Mouse (Mus musculus): Measurements from ENCODE around the gene Tkfc. TPM values are rescaled to one million over a fixed set of nuclear protein-coding genes. Genes with fewer than 3 reads are reported as not detected.

The Tkfc gene
- polyA plus RNA-seq (2012; rRNA removed), result 16.4 and 17.3 TPM in 2 replicates

DNA sequence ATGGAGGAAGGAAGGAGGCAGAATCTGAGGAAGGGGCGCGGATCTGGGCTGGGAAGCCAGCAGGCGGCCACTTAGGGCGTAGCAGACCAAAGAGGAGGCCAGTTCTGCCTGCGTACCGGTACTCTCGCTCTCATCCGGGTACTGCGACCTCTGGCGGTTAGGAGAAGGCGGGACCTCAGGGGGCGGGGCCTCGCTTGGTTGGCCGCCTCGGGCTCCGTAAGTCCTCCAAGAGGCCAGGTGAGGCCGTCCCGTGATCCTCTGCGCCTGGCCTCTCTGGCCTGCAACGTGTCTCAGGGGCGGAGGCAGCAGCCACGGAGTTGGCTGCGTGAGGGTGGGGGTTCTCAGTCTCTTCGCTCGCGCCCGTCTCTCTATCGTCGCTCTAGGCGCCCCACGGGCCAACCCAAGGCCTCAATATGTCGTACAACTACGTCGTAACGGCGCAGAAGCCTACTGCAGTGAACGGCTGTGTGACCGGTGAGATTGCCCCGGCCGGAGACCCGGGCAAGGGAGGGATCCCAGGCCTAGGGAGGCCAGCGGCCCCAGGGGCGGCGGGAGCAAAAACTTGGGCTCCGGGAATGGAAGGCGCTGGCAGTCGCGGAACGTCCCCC is at the start of gene Tkfc, which contains the start of gene Ddb1:
Gene Tkfc, minus strand, starts transcription at position 362 of the 608 bp plus-strand sequence.
Gene Ddb1, plus strand, starts transcription at position 35 of the 608 bp plus-strand sequence.
- Histone ChIP-seq H3K27ac (ENCODE audit: insufficient read depth, low read length) (peak within 1 kb of the TSS; percentile 32), H3K4me3 (ENCODE audit: insufficient read depth, low read length) (peak within 1 kb of the TSS; percentile 82), H3K4me1 (ENCODE audit: control insufficient read depth, insufficient read depth, low read length) (peaks cover 2% of the 10 kb centered on the region; the same call in 1 of the 2 replicates)
- TF ChIP-seq CTCF (IDR thresholded peaks at IDR 0.05; ENCODE audit: extremely low read depth, insufficient read depth, low read length) (no peak), POLR2A (IDR thresholded peaks at IDR 0.05; ENCODE audit: extremely low read depth, insufficient read depth, low read length) (peak; percentile 89)

DNA sequence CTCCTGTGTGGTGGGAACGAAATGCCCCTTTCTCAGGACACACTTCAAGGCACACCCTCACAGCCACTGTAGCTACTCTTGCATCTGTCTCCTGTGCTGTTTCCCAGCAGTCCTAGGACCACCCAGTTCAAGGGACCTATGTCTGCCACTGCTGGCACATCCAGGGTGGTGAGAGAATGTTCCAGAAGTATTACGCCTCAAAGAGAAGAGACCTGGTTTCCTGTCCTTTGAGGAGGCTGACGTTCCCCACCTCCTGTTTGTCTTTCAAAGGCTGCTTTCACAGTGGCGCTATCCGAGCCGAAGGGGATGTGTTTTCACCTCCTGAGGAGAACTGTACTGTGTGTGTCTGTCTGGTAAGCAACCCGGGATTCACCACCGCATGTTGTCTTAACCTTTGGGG is 42.7 kb upstream of the Tkfc start:
- Histone ChIP-seq H3K4me1 (ENCODE audit: control insufficient read depth, insufficient read depth, low read length) (no peaks in the 10 kb centered on the region), H3K27ac (ENCODE audit: insufficient read depth, low read length) (no peak overlapping the region), H3K4me3 (ENCODE audit: insufficient read depth, low read length) (no peak overlapping the region)
- TF ChIP-seq CTCF (IDR thresholded peaks at IDR 0.05; ENCODE audit: extremely low read depth, insufficient read depth, low read length), result no peak

- H3K27ac ChIP-seq (ENCODE audit: insufficient read depth, low read length), result no peak overlapping the region
- H3K4me1 ChIP-seq (ENCODE audit: control insufficient read depth, insufficient read depth, low read length), result no peaks in the 10 kb centered on the region
- TF ChIP-seq POLR2A (IDR thresholded peaks at IDR 0.05; ENCODE audit: extremely low read depth, insufficient read depth, low read length) (no peak), CTCF (IDR thresholded peaks at IDR 0.05; ENCODE audit: extremely low read depth, insufficient read depth, low read length) (no peak)
- no peak overlapping the region for H3K4me3 ChIP-seq (ENCODE audit: insufficient read depth, low read length)
These were observed 40.2 kb upstream of the Tkfc start for GRCm38 (mm10) chr19:10645616-10646015.

DNA sequence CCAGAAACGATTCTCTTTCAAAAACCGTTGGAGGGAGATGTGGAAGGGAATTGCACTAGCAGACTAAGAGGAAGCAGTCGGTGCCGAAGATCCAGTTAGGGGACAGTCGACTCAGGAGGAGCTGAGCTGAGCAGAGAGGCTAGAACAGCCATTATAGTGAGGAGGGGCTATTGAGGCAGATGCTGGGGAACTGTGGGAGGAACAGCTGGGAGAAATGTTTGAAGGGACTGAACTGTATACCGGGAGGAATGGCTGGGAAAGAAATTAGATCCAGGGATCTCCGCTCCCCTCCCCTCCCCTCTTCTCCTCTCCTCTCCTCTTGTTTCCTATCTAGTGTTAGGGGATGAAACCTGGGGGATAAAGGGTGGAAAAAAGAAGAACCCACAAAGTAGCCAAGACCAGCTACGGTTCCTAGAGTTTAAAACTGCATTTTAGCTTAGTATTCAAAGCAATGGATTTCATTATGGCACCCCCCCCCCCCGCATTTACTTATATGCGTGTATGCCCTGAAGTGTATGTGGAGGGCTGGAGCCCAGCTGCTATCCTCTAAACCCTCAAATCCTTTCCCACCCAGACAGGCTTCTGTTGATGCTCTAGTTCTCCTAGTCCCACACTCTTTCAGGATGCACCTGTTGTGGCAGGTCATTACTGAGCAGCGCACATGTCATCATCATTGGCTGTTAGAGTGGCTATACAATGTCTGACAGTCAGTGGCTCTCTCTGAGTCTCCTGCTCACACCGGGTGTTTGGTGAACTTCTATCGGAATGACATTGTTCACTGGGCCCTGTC is 35.3 kb upstream of the Tkfc start:
- H3K27ac ChIP-seq (ENCODE audit: insufficient read depth, low read length), result no peak overlapping the region
- no peak for TF ChIP-seq POLR2A (IDR thresholded peaks at IDR 0.05; ENCODE audit: extremely low read depth, insufficient read depth, low read length)
- TF ChIP-seq CTCF (IDR thresholded peaks at IDR 0.05; ENCODE audit: extremely low read depth, insufficient read depth, low read length), result no peak
- H3K4me1 ChIP-seq (ENCODE audit: control insufficient read depth, insufficient read depth, low read length), result no peaks in the 10 kb centered on the region
- H3K4me3 ChIP-seq (ENCODE audit: insufficient read depth, low read length), result no peak overlapping the region

DNA sequence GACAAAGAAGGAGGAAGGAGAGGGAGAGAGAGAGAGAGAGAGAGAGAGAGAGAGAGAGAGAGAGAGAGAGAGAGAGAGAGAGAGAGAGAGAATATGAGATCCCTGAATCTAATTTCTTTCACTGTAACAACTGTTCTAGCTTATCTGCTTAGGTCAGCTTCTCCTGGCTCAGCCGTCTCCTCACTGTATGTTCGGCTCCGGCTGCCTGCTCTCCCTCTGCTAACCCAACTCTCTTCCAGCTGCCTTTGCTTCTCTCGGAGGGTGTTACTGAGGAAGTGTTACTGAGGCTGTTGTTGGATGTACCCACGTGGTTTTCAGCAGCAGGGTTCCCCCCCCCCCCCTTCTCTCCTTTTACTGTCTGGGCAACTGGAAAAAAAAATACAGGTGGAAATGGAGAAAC is 34.6 kb upstream of the Tkfc start:
- TF ChIP-seq CTCF (IDR thresholded peaks at IDR 0.05; ENCODE audit: extremely low read depth, insufficient read depth, low read length) (no peak), POLR2A (IDR thresholded peaks at IDR 0.05; ENCODE audit: extremely low read depth, insufficient read depth, low read length) (no peak)
- Histone ChIP-seq H3K4me3 (ENCODE audit: insufficient read depth, low read length) (no peak overlapping the region), H3K27ac (ENCODE audit: insufficient read depth, low read length) (no peak overlapping the region), H3K4me1 (ENCODE audit: control insufficient read depth, insufficient read depth, low read length) (no peaks in the 10 kb centered on the region)

- TF ChIP-seq CTCF (IDR thresholded peaks at IDR 0.05; ENCODE audit: extremely low read depth, insufficient read depth, low read length) (no peak), POLR2A (IDR thresholded peaks at IDR 0.05; ENCODE audit: extremely low read depth, insufficient read depth, low read length) (no peak)
- Histone ChIP-seq H3K4me3 (ENCODE audit: insufficient read depth, low read length) (no peak overlapping the region), H3K27ac (ENCODE audit: insufficient read depth, low read length) (no peak overlapping the region), H3K4me1 (ENCODE audit: control insufficient read depth, insufficient read depth, low read length) (no peaks in the 10 kb centered on the region)
These were observed 32.4 kb upstream of the Tkfc start for GRCm38 (mm10) chr19:10637840-10638239.

DNA sequence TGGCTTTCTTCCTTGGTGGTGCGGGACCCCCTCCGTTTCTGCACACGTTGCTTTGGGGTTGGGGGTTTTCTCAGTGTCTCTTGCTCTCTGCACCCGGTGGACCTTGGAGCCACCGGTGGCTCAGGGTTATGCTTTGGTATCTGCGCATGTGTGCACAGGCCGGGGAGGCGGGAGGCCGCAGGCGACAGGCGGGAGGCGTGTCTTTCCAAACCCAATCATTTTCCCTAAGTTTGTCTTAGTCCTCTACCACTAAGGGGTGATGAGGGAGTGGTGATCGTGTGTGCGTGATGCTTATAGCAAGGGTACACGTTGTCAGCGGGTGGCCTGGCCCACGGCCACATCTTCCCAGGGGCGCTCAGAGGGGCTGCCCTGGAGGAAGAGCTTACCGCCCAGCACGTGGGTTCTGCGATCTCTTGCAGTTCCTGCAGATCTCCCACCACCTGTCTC is 29.4 kb upstream of the Tkfc start:
- TF ChIP-seq POLR2A (IDR thresholded peaks at IDR 0.05; ENCODE audit: extremely low read depth, insufficient read depth, low read length) (peak; percentile 68; the same call in 1 of the 2 replicates), CTCF (IDR thresholded peaks at IDR 0.05; ENCODE audit: extremely low read depth, insufficient read depth, low read length) (no peak)
- H3K27ac ChIP-seq (ENCODE audit: insufficient read depth, low read length), result no peak overlapping the region
- no peaks in the 10 kb centered on the region for H3K4me1 ChIP-seq (ENCODE audit: control insufficient read depth, insufficient read depth, low read length)
- H3K4me3 ChIP-seq (ENCODE audit: insufficient read depth, low read length), result peak overlapping the region; percentile 47

GRCm38 (mm10) chr19:10634106-10634871 is 28.8 kb upstream of the Tkfc start, which contains the start of gene Vwce:
Gene Vwce, plus strand, starts transcription at chr19:10634213.
- TF ChIP-seq POLR2A (IDR thresholded peaks at IDR 0.05; ENCODE audit: extremely low read depth, insufficient read depth, low read length), result no peak
- no peak for TF ChIP-seq CTCF (IDR thresholded peaks at IDR 0.05; ENCODE audit: extremely low read depth, insufficient read depth, low read length)
- H3K27ac ChIP-seq (ENCODE audit: insufficient read depth, low read length), result no peak within 1 kb of the TSS
- H3K4me1 ChIP-seq (ENCODE audit: control insufficient read depth, insufficient read depth, low read length), result 0 out of 2 replicates have a peak, but pooled peaks cover 1% of the 10 kb centered on the region
- peak within 1 kb of the TSS; percentile 47 for H3K4me3 ChIP-seq (ENCODE audit: insufficient read depth, low read length)

DNA sequence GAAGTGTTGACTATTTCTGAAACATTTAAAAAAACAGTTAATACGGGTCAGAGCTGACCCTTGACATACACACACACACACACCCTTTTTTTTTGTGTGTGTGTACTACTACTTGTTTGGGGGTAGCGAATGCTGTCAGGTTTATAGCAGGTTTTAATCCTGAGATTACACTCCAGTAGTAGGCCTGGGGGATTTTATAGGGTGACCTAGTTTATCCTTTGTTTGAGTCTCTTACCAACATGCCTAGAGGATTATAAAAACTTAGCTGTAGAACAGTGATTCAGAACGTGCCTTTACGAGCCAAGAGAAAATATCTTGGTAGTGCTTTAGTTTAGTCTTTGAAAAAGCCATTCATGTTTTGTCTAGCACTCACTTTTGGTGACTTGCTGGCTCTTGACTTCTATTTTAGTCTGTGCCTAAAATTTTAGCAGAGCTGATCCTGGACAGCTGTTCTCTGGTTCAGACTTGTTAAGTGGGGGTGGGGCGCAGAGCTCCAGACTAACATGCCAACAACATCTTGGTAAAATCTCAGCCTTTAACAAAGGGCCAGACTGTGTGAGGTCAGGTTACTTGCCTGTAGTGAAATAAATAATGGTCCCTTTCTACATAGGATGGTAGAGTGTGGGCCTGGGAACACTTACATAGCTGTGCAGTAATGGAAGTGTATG is 3.3 kb upstream of the Tkfc start:
- no peaks in the 10 kb centered on the region; the same call in 1 of the 2 replicates for H3K4me1 ChIP-seq (ENCODE audit: control insufficient read depth, insufficient read depth, low read length)
- no peak overlapping the region for H3K4me3 ChIP-seq (ENCODE audit: insufficient read depth, low read length)
- no peak overlapping the region for H3K27ac ChIP-seq (ENCODE audit: insufficient read depth, low read length)
- TF ChIP-seq POLR2A (IDR thresholded peaks at IDR 0.05; ENCODE audit: extremely low read depth, insufficient read depth, low read length), result no peak
- TF ChIP-seq CTCF (IDR thresholded peaks at IDR 0.05; ENCODE audit: extremely low read depth, insufficient read depth, low read length), result no peak
